Mouse (Mus musculus): Measurements from ENCODE around the gene Mroh3. TPM values are rescaled to one million over a fixed set of nuclear protein-coding genes. Genes with fewer than 3 reads are reported as not detected.

Gene Mroh3
- polyA plus RNA-seq, 1 experiment from 2014 or later: 0.41 TPM

DNA sequence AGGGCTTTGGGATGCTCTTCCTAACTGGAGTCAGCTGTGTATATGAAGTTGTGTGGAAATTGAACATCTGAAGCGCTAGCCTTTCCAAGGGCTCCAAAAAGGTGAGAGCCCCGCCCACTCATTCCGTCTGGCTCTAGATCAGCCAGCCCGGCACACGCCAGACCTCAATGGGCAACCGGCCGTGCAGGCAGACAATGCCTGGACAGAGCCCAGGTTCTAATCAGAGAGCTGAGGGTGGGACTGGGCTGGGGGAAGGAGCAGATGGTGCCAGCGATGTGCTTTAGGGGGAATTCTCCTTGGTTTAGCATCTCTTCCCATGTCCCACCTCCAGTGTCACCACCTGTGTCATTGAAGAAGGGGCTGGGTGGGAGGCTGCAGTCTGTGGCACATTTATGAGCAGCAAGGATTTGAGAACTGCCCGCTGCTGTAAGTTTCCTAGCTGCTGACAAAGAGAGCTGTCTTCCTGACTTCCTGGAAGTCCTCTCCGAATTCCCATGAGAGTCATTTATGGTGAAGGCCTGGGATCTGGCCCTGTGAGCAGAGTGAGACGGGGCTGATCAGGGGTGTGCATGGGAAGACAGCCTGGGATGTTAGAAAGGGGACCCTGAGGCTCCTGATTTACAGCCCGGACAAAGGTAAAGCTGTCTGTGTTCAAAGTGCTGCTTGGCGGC is 78.9 kb downstream of the Mroh3 start:
- ATAC-seq (replicated peaks; ENCODE audit: low FRiP score): no peak

DNA sequence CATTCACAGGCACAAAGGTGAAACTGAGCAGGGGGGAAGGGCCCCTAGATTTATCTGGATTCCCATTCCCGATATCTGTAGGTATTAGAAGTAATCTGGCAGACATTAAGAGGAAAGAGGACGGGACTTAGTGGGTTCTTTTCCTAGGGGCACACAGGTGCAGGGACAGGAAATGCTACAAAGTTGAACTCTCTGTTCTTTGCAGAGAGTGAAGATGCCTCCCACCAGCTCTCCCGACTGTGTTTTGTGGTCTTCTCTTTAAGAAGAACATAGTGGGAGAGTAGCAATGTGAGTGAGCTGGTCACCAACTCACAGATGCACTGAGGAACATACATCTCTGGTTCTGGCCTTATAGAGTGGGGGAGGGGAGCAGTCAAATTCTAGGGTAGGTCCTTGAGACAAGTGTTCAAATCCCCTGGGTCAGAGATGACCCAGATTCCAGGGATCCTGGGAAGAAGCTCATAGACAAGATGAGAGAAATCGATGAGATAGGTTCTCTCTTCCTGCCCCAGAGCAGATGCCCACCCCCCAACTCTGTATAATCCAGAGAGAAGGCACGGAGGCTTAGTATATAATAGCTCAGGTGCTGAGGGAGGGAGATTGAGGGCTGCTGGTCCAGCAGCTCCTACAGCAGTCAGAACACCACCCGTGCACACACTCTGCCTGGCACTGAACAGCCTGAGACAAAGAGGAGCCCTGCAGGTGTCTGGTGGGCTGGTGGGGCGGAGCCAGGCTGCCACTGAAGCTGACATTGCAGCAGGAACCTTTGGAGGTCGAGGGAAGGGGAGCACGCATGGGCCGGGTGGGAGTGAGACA is 80.0 kb downstream of the Mroh3 start:
- Histone ChIP-seq H3K9me3 (ENCODE audit: control insufficient read depth, low read length) (no peaks in the 10 kb centered on the region), H3K4me3 (ENCODE audit: low read depth, low read length) (peak overlapping the region; percentile 75), H3K9ac (ENCODE audit: low read length) (peak overlapping the region; percentile 86), H3K4me1 (replicated peaks; ENCODE audit: control insufficient read depth, insufficient read depth, low read length) (peaks cover 20% of the 10 kb centered on the region), H3K27ac (ENCODE audit: low read depth, low read length) (0 out of 2 replicates have a peak overlapping the region, but pooled peaks have one; percentile 25), H3K27me3 (ENCODE audit: control insufficient read depth, insufficient read depth, low read length) (peaks cover 2% of the 10 kb centered on the region), H3K36me3 (ENCODE audit: control insufficient read depth, insufficient read depth, low read length) (no peaks in the 10 kb centered on the region), H3K4me2 (ENCODE audit: low read depth, low read length, severe bottlenecking) (peak overlapping the region; percentile 88)
- DNase-seq (ENCODE audit: low spot score) (no peak), ATAC-seq (replicated peaks; ENCODE audit: low FRiP score) (no peak)
- 19% methylated on average over 10 of the region's 10 CpGs for WGBS

More for the DNA sequence above, 78.9 kb downstream of the Mroh3 start:
- Histone ChIP-seq H3K27me3 (ENCODE audit: control insufficient read depth, insufficient read depth, low read length) (peaks cover 2% of the 10 kb centered on the region), H3K4me3 (ENCODE audit: low read depth, low read length) (peak overlapping the region; percentile 75), H3K36me3 (ENCODE audit: control insufficient read depth, insufficient read depth, low read length) (no peaks in the 10 kb centered on the region), H3K27ac (ENCODE audit: low read depth, low read length) (no peak overlapping the region), H3K4me1 (replicated peaks; ENCODE audit: control insufficient read depth, insufficient read depth, low read length) (peaks cover 27% of the 10 kb centered on the region), H3K9me3 (ENCODE audit: control insufficient read depth, low read length) (no peaks in the 10 kb centered on the region), H3K4me2 (ENCODE audit: low read depth, low read length, severe bottlenecking) (peak overlapping the region; percentile 88; the same call in 1 of the 2 replicates), H3K9ac (ENCODE audit: low read length) (peak overlapping the region; percentile 39)
- no peak for DNase-seq (ENCODE audit: low spot score)
- WGBS: 30% methylated on average over 13 of the region's 13 CpGs

Other genes starting within 250 kb of the Mroh3 start
- gene Igfn1, start 206.5 kb downstream of the Mroh3 start, polyA plus RNA-seq (2014; fragmentation: Nextera tagmentation; extraction: Ambion mirVana): not detected in 2 replicates
- gene Tmem9, start 204.7 kb downstream of the Mroh3 start, polyA plus RNA-seq (2014; fragmentation: Nextera tagmentation; extraction: Ambion mirVana): 89.4 and 98.3 TPM in 2 replicates
- gene Ascl5, start 162.0 kb downstream of the Mroh3 start, polyA plus RNA-seq (2014; fragmentation: Nextera tagmentation; extraction: Ambion mirVana): not detected in 2 replicates
- 0.20 and 0.36 TPM in 2 replicates for gene Cacna1s, start 160.1 kb downstream of the Mroh3 start, polyA plus RNA-seq (2014; fragmentation: Nextera tagmentation; extraction: Ambion mirVana)
- 16.4 and 19.1 TPM in 2 replicates for gene Kif21b, start 81.4 kb downstream of the Mroh3 start, polyA plus RNA-seq (2014; fragmentation: Nextera tagmentation; extraction: Ambion mirVana)
- gene Inava, start 21.4 kb upstream of the Mroh3 start, polyA plus RNA-seq (2014; fragmentation: Nextera tagmentation; extraction: Ambion mirVana): 19.5 and 19.8 TPM in 2 replicates
- not detected in 2 replicates for gene Gpr25, start 48.0 kb upstream of the Mroh3 start, polyA plus RNA-seq (2014; fragmentation: Nextera tagmentation; extraction: Ambion mirVana)
- 28.4 and 29.1 TPM in 2 replicates for gene Camsap2, start 133.3 kb upstream of the Mroh3 start, polyA plus RNA-seq (2014; fragmentation: Nextera tagmentation; extraction: Ambion mirVana)
- gene Ddx59, start 202.4 kb upstream of the Mroh3 start, polyA plus RNA-seq (2014; fragmentation: Nextera tagmentation; extraction: Ambion mirVana): 19.2 and 21.7 TPM in 2 replicates